Mouse (Mus musculus) adrenal gland, adult (tissue): Measurements from ENCODE around the gene Eml1.
"Not testable (repeated sequence)": the region's sequence is repeated elsewhere in the genome, so short reads cannot be mapped to it uniquely, and the experiment has no call there.

Experiments used
- DNase-seq, 2 experiments: peaks; one replicate each; pipeline ENCODE4 v3.0.0; 2022 to 2023; ENCODE audit warnings: low spot score in 1 of 2; ENCODE audit not compliant: inconsistent age in 2 of 2

The Eml1 gene

GRCm38 (mm10) chr12:108453561-108454044, 82.8 kb downstream of the Eml1 start:
- peak; percentile 35 to 51 for DNase-seq

- no peak for DNase-seq
Observed at GRCm38 (mm10) chr12:108455004-108455403, 84.2 kb downstream of the Eml1 start.

- DNase-seq, result no peak
Observed at GRCm38 (mm10) chr12:108472898-108473297, 102.1 kb downstream of the Eml1 start.

DNA sequence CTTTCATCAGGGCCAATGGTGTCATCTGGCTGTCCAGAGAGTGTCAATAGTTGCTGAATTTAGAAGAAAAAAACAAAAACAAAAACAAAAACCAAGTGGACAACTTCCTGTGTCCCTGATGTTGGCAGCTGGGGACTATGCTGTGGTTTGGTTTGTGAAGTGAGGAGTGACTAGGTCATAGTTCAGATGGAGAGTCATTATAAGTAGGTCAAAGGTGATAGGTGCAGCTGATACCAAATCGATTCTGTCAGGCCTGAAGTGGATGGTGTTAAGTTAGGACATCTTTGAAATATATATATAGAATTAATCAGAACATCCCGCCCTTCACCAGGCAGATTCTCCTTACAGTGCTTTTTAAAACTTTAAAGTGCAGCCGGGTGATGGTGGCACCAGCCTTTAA, 103.7 kb downstream of the Eml1 start:
- no peak for DNase-seq

DNA sequence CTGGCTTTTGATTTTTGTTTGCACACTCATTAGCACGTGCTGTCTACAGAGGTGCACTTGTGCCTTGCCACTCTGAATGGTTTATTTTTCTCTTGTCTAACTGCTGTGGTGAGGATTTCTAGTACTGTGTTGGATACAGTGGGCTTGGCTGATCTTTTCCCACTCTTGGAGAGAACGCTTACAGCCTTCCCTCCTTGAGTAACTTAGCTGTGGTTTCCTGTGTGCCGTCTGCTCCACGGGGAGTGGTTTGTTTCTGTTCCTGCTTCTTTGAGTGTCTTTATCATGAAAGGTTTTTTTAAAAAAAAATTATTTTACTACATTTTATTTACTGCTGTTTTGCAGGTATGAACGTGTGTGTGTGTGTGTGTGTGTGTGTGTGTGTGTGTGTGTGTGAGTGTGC, 108.0 kb downstream of the Eml1 start:
- DNase-seq, result no peak

- DNase-seq, result no peak
Observed at GRCm38 (mm10) chr12:108480704-108481365, 110.1 kb downstream of the Eml1 start.

DNA sequence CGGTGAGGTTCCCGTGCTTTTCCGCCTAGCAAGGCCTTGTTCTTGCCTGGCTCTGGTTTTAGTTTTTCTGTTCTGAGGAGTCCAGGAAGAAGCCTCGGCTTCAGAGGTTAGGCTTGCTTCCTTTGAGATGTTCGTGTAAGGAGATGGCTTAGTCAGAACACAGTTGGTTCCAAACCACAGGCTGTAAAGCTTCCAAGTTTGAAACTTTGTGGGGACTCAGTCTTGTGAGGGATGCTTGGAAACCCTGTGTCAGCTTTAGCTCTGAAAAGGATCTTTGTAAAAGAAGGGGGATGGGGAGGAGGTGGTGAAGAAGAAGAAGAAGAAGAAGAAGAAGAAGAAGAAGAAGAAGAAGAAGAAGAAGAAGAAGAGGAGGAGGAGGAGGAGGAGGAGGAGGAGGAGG, 118.3 kb downstream of the Eml1 start:
- DNase-seq, result no peak

- no peak for DNase-seq
Observed at GRCm38 (mm10) chr12:108489741-108490140, 119.0 kb downstream of the Eml1 start.

DNA sequence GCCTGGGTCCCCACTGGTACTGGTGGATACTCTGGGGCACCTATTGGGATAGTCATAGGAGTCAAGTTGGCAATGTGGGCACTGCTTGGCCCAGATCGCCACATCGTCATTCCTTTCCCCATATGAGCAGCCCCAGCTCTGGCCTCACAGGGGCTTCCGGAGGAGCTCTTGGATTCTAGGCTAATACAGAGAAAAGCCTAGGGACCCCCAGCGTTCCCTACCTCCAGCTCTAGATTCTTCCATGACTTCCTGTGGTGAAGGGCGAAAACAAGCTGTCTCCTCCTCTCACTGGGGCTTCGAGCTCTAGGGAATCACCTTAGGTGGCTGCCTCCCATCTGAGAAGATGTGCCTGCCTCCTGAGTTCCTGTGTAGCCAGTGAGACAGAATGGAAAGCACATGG, 119.6 kb downstream of the Eml1 start:
- no peak for DNase-seq

DNA sequence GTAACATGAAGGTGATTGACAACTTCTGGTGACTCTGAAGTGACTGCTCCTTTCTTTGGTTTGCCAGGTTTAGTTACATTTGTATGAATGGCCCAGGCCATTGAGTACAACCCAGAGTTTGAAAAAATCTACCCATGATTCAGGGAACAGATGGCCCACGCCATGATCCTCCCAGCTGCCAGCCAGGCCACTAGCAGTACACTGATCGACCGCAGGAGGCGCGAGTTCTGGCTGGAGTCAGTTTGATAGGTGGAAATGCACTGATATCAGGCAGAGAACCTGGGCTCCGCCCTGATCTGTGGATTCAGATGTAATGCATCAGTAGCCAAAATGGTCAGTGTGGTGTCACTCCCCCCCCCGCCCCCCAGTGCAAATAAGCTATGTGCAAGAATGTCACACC, 120.2 kb downstream of the Eml1 start:
- no peak for DNase-seq

DNA sequence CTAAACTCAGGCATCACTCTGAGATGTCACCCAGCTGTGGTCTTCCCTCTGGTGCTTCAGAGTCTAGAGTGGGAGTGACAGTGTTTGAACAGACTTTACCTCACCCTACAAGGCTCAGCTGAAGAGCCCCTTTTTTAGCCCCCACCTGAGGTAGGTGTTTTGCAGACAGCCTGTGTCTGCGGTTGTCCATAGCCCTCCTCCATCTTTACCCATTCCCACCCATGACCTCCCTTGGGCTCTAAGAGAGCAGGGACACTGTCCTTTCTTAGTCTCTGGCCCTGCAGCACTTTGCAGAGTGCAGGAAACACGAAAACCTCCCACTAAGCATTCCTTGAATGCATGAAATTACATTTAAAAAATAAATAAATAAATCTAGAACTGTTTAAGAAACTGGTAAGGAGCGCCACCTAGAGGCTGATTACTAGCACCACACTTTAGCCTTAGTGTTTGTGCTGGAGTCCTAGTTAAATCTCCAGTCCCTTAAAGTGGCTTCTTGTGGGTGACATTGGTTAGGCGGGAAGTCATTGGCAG, 123.3 kb downstream of the Eml1 start:
- DNase-seq, result peak; percentile 32 to 83

DNA sequence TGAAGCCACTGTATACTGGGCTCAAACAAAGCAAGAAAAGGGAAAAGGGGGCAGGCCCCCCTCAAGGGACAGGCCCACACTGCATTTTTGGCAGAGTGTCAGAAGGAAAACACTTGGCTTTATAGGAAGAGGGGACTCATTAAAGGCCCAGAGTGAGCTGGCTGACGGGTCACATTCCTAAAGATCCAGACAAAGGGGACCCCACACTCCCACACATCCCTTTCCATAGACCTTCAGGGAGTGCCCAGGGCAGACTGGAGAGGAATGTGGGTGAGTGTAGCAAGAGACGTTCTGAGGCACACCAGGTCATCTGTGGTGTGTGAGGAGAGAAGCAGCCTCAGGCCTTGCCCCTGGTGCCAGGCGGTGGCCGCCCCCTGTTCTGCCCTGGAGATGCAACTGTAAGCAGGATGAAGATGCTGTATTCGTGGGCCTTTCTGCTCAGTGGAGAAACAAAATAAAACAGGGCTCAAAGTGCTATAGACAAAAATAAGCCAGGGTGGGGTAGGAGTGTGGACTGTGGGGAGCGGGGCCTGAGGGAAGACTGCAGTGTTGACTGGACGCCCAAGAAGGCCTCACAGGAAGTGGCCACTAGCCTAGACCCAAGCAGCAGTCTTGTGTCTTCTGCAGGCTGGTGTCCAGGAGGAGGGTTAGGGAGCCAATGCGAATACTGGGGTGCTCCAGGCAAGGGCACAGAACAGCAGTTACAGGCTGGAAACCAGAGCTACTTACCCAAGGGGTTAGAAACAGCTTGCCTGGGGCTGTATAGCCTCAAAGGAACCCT, 124.9 kb downstream of the Eml1 start:
- no peak for DNase-seq

DNA sequence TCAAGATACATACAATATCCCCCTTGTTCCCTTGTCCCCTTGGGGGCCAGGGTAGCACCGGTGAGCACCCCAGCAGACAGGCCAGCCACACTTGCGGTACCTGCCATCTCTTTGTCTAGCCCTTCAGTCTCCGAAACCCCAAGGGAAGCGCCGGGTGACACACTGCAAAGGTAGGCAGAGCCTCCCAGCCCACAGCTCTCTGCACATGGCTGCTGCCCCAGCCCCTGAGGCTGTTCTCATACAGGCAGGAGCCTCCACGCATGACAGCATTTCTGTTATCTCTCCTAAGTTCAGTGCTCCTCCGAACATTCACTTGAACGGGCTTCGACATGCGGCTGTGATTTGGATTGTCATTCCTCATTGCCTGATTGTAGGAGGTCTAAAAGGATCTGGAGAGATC, 132.3 kb downstream of the Eml1 start:
- DNase-seq, result no peak

- peak; percentile 31 to 60 for DNase-seq
Observed at GRCm38 (mm10) chr12:108503582-108503981, 132.8 kb downstream of the Eml1 start.

DNA sequence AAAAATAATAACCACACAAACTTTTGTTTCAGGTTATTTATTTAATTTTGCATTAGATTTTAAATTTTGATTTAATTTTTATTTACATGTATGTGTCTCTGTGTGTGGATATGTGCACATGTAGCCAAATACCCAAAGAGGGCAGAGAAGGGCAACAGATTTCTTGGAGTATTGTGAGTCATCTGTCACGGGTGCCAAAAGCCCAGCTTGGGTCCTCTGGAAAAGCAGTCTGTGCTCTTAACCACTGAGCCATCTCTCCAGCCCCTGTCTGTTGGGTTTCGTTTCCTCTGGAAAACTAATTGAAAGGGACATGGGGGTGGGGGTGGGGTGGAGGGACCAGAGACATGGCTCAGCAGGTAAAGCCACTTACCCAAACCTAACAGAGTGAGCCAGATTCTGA, 135.1 kb downstream of the Eml1 start:
- DNase-seq, result no peak

DNA sequence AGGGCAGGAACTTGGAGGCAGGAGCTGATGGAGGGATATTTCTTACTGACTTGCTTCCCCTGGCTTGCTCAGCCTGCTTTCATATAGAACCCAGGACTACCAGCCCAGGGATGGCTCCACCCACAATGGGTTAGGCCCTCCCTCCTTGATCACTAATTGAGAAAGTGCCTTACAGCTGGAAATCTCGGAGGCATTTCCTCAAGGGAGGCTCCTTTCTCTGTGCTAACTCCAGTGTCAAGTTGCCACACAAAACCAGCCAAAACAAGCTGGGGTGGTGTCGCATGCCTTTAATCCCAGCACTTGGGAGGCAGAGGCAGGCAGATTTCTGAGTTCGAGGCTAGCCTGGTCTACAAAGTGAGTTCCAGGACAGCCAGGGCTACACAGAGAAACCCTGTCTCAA, 136.3 kb downstream of the Eml1 start:
- DNase-seq, result not testable (repeated sequence)

- no peak for DNase-seq
Observed at GRCm38 (mm10) chr12:108510571-108510970, 139.8 kb downstream of the Eml1 start.

- DNase-seq, result peak in 1 of 2 experiments; percentile 59
Observed at GRCm38 (mm10) chr12:108511009-108511408, 140.3 kb downstream of the Eml1 start.

GRCm38 (mm10) chr12:108515464-108515863, 144.7 kb downstream of the Eml1 start:
- no peak for DNase-seq

DNA sequence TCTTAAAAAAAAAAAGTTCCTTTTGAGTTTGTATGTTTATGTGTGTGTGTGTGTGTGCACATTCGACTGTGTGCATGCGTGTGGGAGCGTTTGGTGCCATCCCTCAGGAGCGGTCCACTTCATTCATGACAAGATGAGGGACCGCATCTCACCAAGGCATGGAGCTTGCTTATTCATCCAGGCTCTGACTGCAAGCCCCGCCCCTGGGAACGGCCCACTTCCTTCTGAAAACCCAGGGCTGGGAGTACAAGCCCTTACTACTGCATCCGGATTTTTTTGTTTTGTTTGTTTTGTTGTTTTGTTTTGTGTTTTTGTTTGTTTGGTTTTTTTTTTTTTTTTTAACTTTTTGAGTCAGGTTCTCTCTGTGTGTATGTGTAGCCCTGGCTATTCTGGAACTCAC, 148.6 kb downstream of the Eml1 start:
- DNase-seq, result no peak

GRCm38 (mm10) chr12:108529214-108529613, 158.5 kb downstream of the Eml1 start:
- DNase-seq, result peak in 1 of 2 experiments; percentile 64

- DNase-seq, result no peak
Observed at GRCm38 (mm10) chr12:108534484-108534883, 163.7 kb downstream of the Eml1 start.
